8 mouse cellular contexts compared by ENCODE assay signal in the genomic region with DNA sequence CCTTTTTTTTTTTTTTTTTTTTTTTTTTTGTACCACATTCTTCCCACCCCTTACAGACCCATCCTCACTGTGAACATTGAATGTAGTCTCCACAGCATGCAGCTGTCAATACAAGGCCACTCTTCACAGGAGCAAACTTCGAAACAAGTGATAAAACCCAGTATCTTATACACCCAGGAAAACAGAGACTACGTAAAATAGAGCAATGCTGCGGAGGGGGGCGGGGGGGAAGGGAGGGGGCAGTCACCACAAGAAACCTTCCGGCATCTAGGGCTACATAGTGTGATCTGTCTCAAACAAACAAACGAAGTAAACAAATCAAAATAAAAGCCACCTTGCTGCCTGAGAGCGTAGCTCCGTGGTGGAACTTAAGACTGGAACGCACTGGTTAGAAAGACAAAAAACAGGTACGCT. TPM values are rescaled to one million over a fixed set of nuclear protein-coding genes. Genes with fewer than 3 reads are reported as not detected.
DNase-seq lines count a peak whose midpoint lies in the region; ATAC-seq and TF ChIP-seq lines count a peak whose summit lies in the region.

No protein-coding gene starts in this region.

- no peaks in the 10 kb centered on the region; the same call in 1 of the 2 replicates for H3K4me1 ChIP-seq in cerebellum, adult 2 months (ENCODE audit: control insufficient read depth, insufficient read depth, low read length)
- peaks cover 9% of the 10 kb centered on the region for H3K4me1 ChIP-seq in limb, embryonic 10.5 days
- peaks cover 13% of the 10 kb centered on the region for H3K4me1 ChIP-seq in neural tube, embryonic 13.5 days (replicated peaks)

- TF ChIP-seq CTCF in cerebellum, adult 2 months (IDR thresholded peaks at IDR 0.05; ENCODE audit: borderline replicate concordance, insufficient read depth, low read depth, low read length) = no peak

- peak overlapping the region; percentile 92 for H3K9ac ChIP-seq in neural tube, embryonic 13.5 days

- H3K9me3 ChIP-seq in limb, embryonic 10.5 days (replicated peaks) = no peaks in the 10 kb centered on the region
- no peaks in the 10 kb centered on the region for H3K9me3 ChIP-seq in neural tube, embryonic 13.5 days

- 2% methylated on average over 10 of the region's 10 CpGs for WGBS in cerebellum, adult 2 months
- WGBS in limb, embryonic 10.5 days = 10% methylated on average over 10 of the region's 10 CpGs
- 7% methylated on average over 10 of the region's 10 CpGs for WGBS in neural tube, embryonic 13.5 days

- peak overlapping the region; percentile 81 for H3K4me2 ChIP-seq in neural tube, embryonic 13.5 days

- no peak for TF ChIP-seq POLR2A in cerebellum, adult 2 months (IDR thresholded peaks at IDR 0.05; ENCODE audit: borderline replicate concordance, insufficient read depth, low read length)

- H3K4me3 ChIP-seq in cerebellum, adult 2 months (replicated peaks; ENCODE audit: insufficient read depth, low read depth, low read length) = peak overlapping the region; percentile 90
- peak overlapping the region; percentile 96 for H3K4me3 ChIP-seq in limb, embryonic 10.5 days
- peak overlapping the region; percentile 81 for H3K4me3 ChIP-seq in neural tube, embryonic 13.5 days

- no peak for DNase-seq in cerebellum, adult 2 months
- no peak for DNase-seq in cerebellum, adult 18-20 months
- peak; percentile 13 for DNase-seq in thymus, postnatal 14 days
- DNase-seq in thymus, postnatal 25 days = no peak
- no peak for DNase-seq in limb, embryonic 10.5 days (ENCODE audit: low spot score)
- no peak for DNase-seq in spleen, adult 18-20 months
- DNase-seq in kidney, postnatal 10 days = no peak

- peaks cover 15% of the 10 kb centered on the region for H3K36me3 ChIP-seq in limb, embryonic 10.5 days
- H3K36me3 ChIP-seq in neural tube, embryonic 13.5 days = peaks cover 14% of the 10 kb centered on the region

- H3K27ac ChIP-seq in cerebellum, adult 2 months (ENCODE audit: insufficient read depth, low read length) = peak overlapping the region; percentile 94; the same call in 1 of the 2 replicates
- peak overlapping the region; percentile 93 for H3K27ac ChIP-seq in limb, embryonic 10.5 days
- H3K27ac ChIP-seq in neural tube, embryonic 13.5 days (replicated peaks) = peak overlapping the region; percentile 93

- peak; percentile 49 for ATAC-seq in neural tube, embryonic 13.5 days (ENCODE audit: low read depth)

- no peaks in the 10 kb centered on the region for H3K27me3 ChIP-seq in cerebellum, adult 2 months (ENCODE audit: control insufficient read depth, insufficient read depth, low read length)
- H3K27me3 ChIP-seq in limb, embryonic 10.5 days (ENCODE audit: low read depth, poor library complexity, severe bottlenecking) = no peaks in the 10 kb centered on the region
- no peaks in the 10 kb centered on the region for H3K27me3 ChIP-seq in neural tube, embryonic 13.5 days

RNA-seq across cellular contexts. Expression of gene Ndufs4, which starts 1.0 kb away (rescaled TPM):
- 156 and 161 TPM in 2 replicates for polyA plus RNA-seq in cerebellum, adult 2 months (2012; rRNA removed)
- polyA plus RNA-seq in limb, embryonic 10.5 days (2016; fragmentation: Nextera tagmentation; extraction: Ambion mirVana) = 275 TPM in 2 replicates
- 392 and 420 TPM in 2 replicates for polyA plus RNA-seq in neural tube, embryonic 13.5 days (2015; fragmentation: Nextera tagmentation; extraction: Ambion mirVana)
